In the genomic region with DNA sequence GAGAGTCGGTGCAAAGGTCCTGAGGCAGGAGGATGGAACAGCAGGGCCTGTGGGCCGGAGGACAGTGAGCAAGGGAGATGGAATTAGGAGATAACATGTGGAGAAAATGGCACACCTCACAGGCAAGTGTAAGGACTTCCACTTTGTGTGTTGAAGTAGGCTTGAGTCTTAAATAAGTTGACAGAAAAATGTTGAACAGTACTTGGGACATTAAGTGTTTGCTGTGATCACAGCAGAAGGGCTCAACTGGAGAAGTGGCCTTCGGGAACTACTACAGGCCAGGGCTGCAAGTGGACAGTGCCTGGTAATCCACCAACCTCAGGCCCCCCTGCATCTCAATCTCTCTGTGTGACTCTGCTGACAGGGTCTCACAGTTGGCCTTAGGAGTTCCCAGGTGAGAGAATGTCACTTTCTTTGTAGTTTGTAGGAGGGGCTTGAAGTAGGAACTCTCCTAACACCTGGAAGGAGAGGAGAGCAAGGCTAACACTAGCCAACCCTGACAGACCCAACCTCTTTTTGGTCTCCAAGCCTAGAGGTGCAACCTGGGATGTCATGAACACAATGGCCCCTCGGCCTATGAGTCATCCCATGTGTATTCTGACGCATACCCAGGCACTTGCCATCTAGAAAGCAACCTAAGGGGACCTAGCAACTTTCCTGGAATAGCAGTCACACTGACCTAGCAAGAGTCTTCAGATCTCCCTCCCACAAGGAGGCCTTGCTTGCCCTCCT, we compare ENCODE assay signal across 8 mouse cellular contexts. TPM values are rescaled to one million over a fixed set of nuclear protein-coding genes. Genes with fewer than 3 reads are reported as not detected.
DNase-seq lines count a peak whose midpoint lies in the region; ATAC-seq lines count a peak whose summit lies in the region.

No protein-coding gene starts in this region.

- H3K36me3 ChIP-seq in kidney, embryonic 16.5 days (ENCODE audit: insufficient read depth, low read length), result no peaks in the 10 kb centered on the region
- H3K36me3 ChIP-seq in forebrain, embryonic 10.5 days (replicated peaks), result peaks cover 92% of the 10 kb centered on the region
- H3K36me3 ChIP-seq in liver, embryonic 12.5 days, result no peaks in the 10 kb centered on the region

- H3K4me3 ChIP-seq in kidney, embryonic 16.5 days (ENCODE audit: low read length), result peak overlapping the region; percentile 3
- H3K4me3 ChIP-seq in forebrain, embryonic 10.5 days, result peak overlapping the region; percentile 37
- H3K4me3 ChIP-seq in liver, embryonic 12.5 days, result peak overlapping the region; percentile 33; the same call in 1 of the 2 replicates

- no peak for DNase-seq in kidney, postnatal 36 days
- DNase-seq in forebrain, embryonic 10.5 days (ENCODE audit: extremely low spot score, low spot score), result no peak
- DNase-seq in frontal cortex, adult 2 months (ENCODE audit: extremely low spot score in 1 of 2, low spot score in 1 of 2), result no peak
- DNase-seq in Muller cell, postnatal 12 days (ENCODE audit: inconsistent ontology term), result no peak
- DNase-seq in layer of hippocampus, postnatal 36 days, result no peak

- H3K27me3 ChIP-seq in kidney, embryonic 16.5 days (ENCODE audit: insufficient read depth, low read length), result no peaks in the 10 kb centered on the region
- peaks cover 17% of the 10 kb centered on the region for H3K27me3 ChIP-seq in forebrain, embryonic 10.5 days (ENCODE audit: poor library complexity, severe bottlenecking)
- H3K27me3 ChIP-seq in liver, embryonic 12.5 days (replicated peaks), result peaks cover 46% of the 10 kb centered on the region

- H3K4me1 ChIP-seq in kidney, embryonic 16.5 days (ENCODE audit: insufficient read depth, low read length), result peaks cover 17% of the 10 kb centered on the region
- H3K4me1 ChIP-seq in forebrain, embryonic 10.5 days, result peaks cover 34% of the 10 kb centered on the region
- H3K4me1 ChIP-seq in liver, embryonic 12.5 days, result peaks cover 23% of the 10 kb centered on the region

- ATAC-seq in kidney, embryonic 16.5 days (ENCODE audit: low FRiP score, low TSS enrichment), result no peak
- ATAC-seq in liver, embryonic 12.5 days, result no peak
- peak; percentile 14; the same call in 1 of the 2 replicates for ATAC-seq in neutrophil, adult 5-6 weeks (ENCODE audit: extremely low read depth, insufficient number of reproducible peaks, low FRiP score, poor library complexity, severe bottlenecking)

- no peaks in the 10 kb centered on the region for H3K9me3 ChIP-seq in kidney, embryonic 16.5 days (ENCODE audit: low read length)
- no peaks in the 10 kb centered on the region for H3K9me3 ChIP-seq in forebrain, embryonic 10.5 days
- no peaks in the 10 kb centered on the region for H3K9me3 ChIP-seq in liver, embryonic 12.5 days (replicated peaks)

- peak overlapping the region; percentile 48 for H3K4me2 ChIP-seq in kidney, embryonic 16.5 days (replicated peaks; ENCODE audit: low read depth, low read length)
- H3K4me2 ChIP-seq in liver, embryonic 12.5 days, result peak overlapping the region; percentile 67

- peak overlapping the region; percentile 68 for H3K27ac ChIP-seq in kidney, embryonic 16.5 days (ENCODE audit: low read length)
- peak overlapping the region; percentile 88 for H3K27ac ChIP-seq in forebrain, embryonic 10.5 days
- peak overlapping the region; percentile 12; the same call in 1 of the 2 replicates for H3K27ac ChIP-seq in liver, embryonic 12.5 days

- 0 out of 2 replicates have a peak overlapping the region, but pooled peaks have one; percentile 9 for H3K9ac ChIP-seq in kidney, embryonic 16.5 days (replicated peaks; ENCODE audit: low read length)
- H3K9ac ChIP-seq in liver, embryonic 12.5 days, result peak overlapping the region; percentile 29; the same call in 1 of the 2 replicates

- 59% methylated on average over 5 of the region's 5 CpGs for WGBS in kidney, embryonic 16.5 days
- WGBS in forebrain, embryonic 10.5 days, result 67% methylated on average over 5 of the region's 5 CpGs
- 53% methylated on average over 5 of the region's 5 CpGs for WGBS in liver, embryonic 12.5 days (ENCODE audit: insufficient replicate concordance)

RNA-seq across cellular contexts. Expression of gene Mfsd2a, which starts 6.1 kb away (rescaled TPM):
- polyA plus RNA-seq in kidney, embryonic 16.5 days (2015; fragmentation: Nextera tagmentation; extraction: Ambion mirVana), result 3.1 and 3.4 TPM in 2 replicates
- 18.5 and 19.4 TPM in 2 replicates for polyA plus RNA-seq in forebrain, embryonic 10.5 days (2016; fragmentation: Nextera tagmentation; extraction: Ambion mirVana)
- 0.14 and 0.28 TPM in 2 replicates for polyA plus RNA-seq in liver, embryonic 12.5 days (2016; fragmentation: Nextera tagmentation; extraction: Ambion mirVana)
- 0.58 and 0.86 TPM in 2 replicates for total RNA-seq in neutrophil, adult 5-6 weeks (2017)
- polyA plus RNA-seq in frontal cortex, adult 2 months (2012; rRNA removed), result 40.7 and 40.8 TPM in 2 replicates
- total RNA-seq in layer of hippocampus, postnatal 36 days (2021), result 10 to 100 TPM; 34.0 to 52.7 TPM

RNA-seq across cellular contexts. Expression of gene Mycl, which starts 40.6 kb away (rescaled TPM):
- 6.8 and 7.0 TPM in 2 replicates for polyA plus RNA-seq in kidney, embryonic 16.5 days (2015; fragmentation: Nextera tagmentation; extraction: Ambion mirVana)
- 39.7 and 42.7 TPM in 2 replicates for polyA plus RNA-seq in forebrain, embryonic 10.5 days (2016; fragmentation: Nextera tagmentation; extraction: Ambion mirVana)
- polyA plus RNA-seq in liver, embryonic 12.5 days (2016; fragmentation: Nextera tagmentation; extraction: Ambion mirVana), result 1.2 and 1.6 TPM in 2 replicates
- total RNA-seq in neutrophil, adult 5-6 weeks (2017), result 0.37 and 0.70 TPM in 2 replicates
- polyA plus RNA-seq in frontal cortex, adult 2 months (2012; rRNA removed), result 10.0 and 12.0 TPM in 2 replicates
- 10 to 100 TPM; 32.9 to 35.0 TPM for total RNA-seq in layer of hippocampus, postnatal 36 days (2021)

Comparison
In these comparisons a context has a peak if more than half of its experiments do, and no peak if none do; other contexts are left out.
1. H3K27ac ChIP-seq: peak in every context shown above with its lines; median percentile 88 in forebrain, embryonic 10.5 days; 68 in kidney, embryonic 16.5 days; 12 in liver, embryonic 12.5 days.